Mouse (Mus musculus) embryonic facial prominence, embryonic 10.5 days (tissue): ENCODE data around the gene Trove2. TPM values are rescaled to one million over a fixed set of nuclear protein-coding genes. Genes with fewer than 3 reads are reported as not detected.
A peak's percentile ranks its signal among the peaks of the same experiment; 100 is the strongest.

Source experiments
- DNase-seq: peaks from one replicate; pipeline ENCODE4 v3.0.0-alpha.2; 2017; ENCODE audit warnings: low spot score
- H3K27ac ChIP-seq: fragments of 300-500 bp; sonication (generic); replicated peaks from 2 replicates; pipeline ENCODE4 v1.5.1; 2016; ENCODE audit warnings: mild to moderate bottlenecking
- H3K27me3 ChIP-seq: fragments of 300-500 bp; sonication (generic); replicated peaks from 2 replicates; pipeline ENCODE4 v1.6.1; 2016; ENCODE audit warnings: low read depth, mild to moderate bottlenecking; ENCODE audit not compliant: poor library complexity, severe bottlenecking
- H3K36me3 ChIP-seq: fragments of 300-500 bp; sonication (generic); replicated peaks from 2 replicates; pipeline ENCODE4 v1.6.1; 2016; ENCODE audit warnings: mild to moderate bottlenecking, moderate library complexity
- H3K4me1 ChIP-seq: fragments of 300-500 bp; sonication (generic); 2 replicates; pipeline ENCODE4 v1.6.1; 2016
- H3K4me3 ChIP-seq: fragments of 300-500 bp; sonication (generic); 2 replicates; pipeline ENCODE4 v1.5.1; 2016; ENCODE audit warnings: mild to moderate bottlenecking, moderate library complexity
- H3K9me3 ChIP-seq: fragments of 300-500 bp; sonication (generic); 2 replicates; pipeline ENCODE4 v1.6.1; 2016; ENCODE audit warnings: mild to moderate bottlenecking
- WGBS: fragments of 180-500 bp; shearing (Covaris S2); methylation state at CpG from one replicate; pipeline ENCODE4 v1.1.7; 2016; 5-methylcytosine and 5-hydroxymethylcytosine counted together
- polyA plus RNA-seq: library from polyadenylated mRNA; unstranded; fragments of >200 nt; fragmentation: Nextera tagmentation; extraction: Ambion mirVana; gene quantifications from 2 replicates; pipeline ENCODE4 v1.2.1, GENCODE M21; 2016

Trove2 gene
- polyA plus RNA-seq, 1 experiment from 2014 or later, result 31.6 TPM

DNA sequence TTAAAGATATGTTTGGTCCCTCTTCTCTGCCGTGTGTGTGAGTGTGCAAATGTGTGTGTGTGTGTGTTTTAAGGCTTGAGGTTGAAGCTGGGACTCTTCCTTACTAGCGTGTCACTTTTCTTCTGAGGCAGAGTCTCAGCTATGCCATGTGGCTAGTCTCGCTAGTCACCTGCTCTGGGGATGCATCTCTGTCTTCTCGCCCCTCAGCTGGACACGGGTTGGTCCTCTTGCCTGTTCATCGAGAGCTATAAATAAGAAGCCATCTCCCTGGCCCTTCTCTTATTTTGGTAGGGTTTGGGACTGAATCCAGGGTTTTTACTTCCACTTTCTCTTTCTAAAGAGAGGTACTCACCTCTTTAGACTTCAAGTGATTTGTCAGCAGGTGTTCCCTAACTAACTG is 10.6 kb downstream of the Trove2 start:
- no peaks in the 10 kb centered on the region for H3K27me3 ChIP-seq
- H3K4me1 ChIP-seq, result peaks cover 6% of the 10 kb centered on the region; the same call in 1 of the 2 replicates
- H3K4me3 ChIP-seq, result no peak overlapping the region
- 88% methylated on average over 6 of the region's 6 CpGs for WGBS
- peaks cover 56% of the 10 kb centered on the region for H3K36me3 ChIP-seq
- no peak for DNase-seq
- no peaks in the 10 kb centered on the region for H3K9me3 ChIP-seq
- H3K27ac ChIP-seq, result no peak overlapping the region

DNA sequence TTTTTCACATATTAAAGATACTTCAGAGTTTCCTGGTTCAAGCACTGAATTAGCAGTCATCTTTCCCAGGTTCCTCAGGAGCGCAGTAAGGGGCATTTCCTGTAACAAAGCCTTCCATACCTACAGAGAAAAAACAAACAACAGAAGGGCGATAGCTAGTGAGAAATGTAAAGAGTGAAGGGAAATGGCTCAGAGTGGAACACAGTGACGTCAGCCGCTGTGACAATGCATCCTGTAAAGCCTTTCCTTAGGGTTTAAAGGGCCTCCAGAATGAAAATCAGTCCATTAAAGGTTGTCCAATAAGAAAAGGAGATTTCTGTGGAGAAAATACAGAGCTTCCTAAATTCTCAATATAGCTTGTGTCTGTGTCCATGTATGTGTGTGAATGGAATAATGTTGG is 11.1 kb downstream of the Trove2 start:
- Histone ChIP-seq H3K4me1 (peaks cover 6% of the 10 kb centered on the region; the same call in 1 of the 2 replicates), H3K27me3 (no peaks in the 10 kb centered on the region), H3K4me3 (no peak overlapping the region), H3K36me3 (peaks cover 60% of the 10 kb centered on the region), H3K27ac (no peak overlapping the region), H3K9me3 (no peaks in the 10 kb centered on the region)
- 90% methylated on average over 4 of the region's 4 CpGs for WGBS
- DNase-seq, result no peak

DNA sequence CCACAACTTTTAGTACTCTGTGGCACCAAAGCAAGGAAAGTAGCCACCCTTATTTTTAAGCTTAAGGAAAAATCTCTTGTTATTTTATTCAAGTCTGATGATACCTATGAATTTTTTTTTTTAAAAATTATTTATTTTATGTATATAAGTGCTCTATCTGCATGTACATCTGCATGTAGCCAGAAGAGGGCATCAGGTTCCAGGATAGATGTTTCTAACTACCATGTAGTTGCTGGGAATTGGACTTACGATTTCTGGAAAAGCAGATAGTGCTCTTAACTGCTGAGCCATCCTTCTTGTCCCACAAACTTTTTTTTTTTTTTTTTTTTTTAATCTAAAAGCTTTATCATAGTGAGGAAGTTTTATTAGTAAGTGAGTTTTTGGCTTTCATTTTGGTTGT is 12.4 kb downstream of the Trove2 start:
- Histone ChIP-seq H3K4me1 (no peaks in the 10 kb centered on the region), H3K9me3 (no peaks in the 10 kb centered on the region), H3K36me3 (peaks cover 61% of the 10 kb centered on the region), H3K27ac (no peak overlapping the region), H3K4me3 (no peak overlapping the region), H3K27me3 (no peaks in the 10 kb centered on the region)
- WGBS, result 85% methylated on average over 1 of the region's 1 CpGs
- DNase-seq, result no peak

DNA sequence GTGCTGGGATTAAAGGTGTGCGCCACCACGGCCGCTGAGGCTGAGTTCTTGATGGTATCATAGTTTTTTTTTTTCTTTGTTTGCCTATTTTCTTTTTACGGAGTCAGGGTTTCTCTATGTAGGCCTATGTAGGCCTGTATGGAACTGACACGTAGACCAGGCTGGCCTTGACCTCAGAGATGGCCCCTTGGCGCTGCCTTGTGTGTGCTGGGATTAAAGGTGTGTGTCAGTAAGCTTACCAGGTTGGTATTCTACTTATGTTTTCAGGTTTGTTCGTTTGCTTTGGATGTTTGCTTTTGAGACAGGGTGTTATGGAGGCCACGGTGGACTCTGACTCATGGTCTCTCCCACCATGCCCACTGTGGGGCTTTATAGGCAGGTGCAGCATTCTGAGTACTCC is 14.7 kb downstream of the Trove2 start:
- WGBS, result 96% methylated on average over 8 of the region's 8 CpGs
- H3K36me3 ChIP-seq, result peaks cover 83% of the 10 kb centered on the region

DNA sequence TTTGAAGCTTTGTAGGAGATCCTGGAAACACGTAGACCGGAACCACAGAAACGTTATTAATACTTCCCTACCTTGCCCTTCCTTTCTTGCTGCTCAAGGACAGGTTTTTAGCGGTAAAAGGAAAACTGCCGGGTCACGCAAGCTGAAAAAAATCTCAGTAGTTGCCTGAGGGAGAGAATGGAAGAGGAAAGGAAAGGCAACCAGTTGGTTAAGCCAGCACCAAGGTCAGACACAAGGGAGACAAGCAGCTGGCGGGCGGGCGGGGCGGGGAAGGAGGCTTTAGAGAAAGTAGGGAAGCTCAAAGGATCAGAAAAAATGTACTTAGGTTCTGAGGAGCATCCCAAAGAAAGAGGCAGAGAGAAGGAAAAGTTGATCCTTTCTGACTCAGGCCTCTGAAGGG is 31.0 kb downstream of the Trove2 start:
- WGBS, result 86% methylated on average over 10 of the region's 10 CpGs
- peaks cover 60% of the 10 kb centered on the region for H3K36me3 ChIP-seq
- DNase-seq, result no peak

More for the DNA sequence above, 14.7 kb downstream of the Trove2 start:
- no peaks in the 10 kb centered on the region for H3K27me3 ChIP-seq
- no peaks in the 10 kb centered on the region for H3K9me3 ChIP-seq
- no peak overlapping the region for H3K27ac ChIP-seq
- no peak for DNase-seq
- H3K4me3 ChIP-seq, result no peak overlapping the region
- H3K4me1 ChIP-seq, result no peaks in the 10 kb centered on the region

DNA sequence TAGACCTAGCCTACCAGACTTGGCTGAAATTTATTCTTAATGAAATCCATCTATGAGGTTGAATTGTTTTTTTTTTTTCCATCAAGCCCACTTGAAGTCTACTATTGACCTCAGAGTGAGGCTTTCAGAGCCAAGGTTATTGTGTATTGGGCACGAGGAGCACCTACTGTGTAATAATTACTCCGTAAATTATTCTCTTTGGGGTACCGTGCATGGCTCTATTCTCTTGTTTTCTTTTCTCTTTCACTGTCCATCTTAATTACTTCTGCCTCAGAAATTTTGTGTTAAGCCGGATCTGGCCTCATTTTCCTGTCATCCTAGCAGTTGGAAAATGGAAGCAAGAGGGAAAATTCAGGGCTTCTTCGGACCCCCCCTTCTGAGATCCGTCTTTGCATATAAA is 34.7 kb downstream of the Trove2 start:
- Histone ChIP-seq H3K4me1 (peaks cover 7% of the 10 kb centered on the region; the same call in 1 of the 2 replicates), H3K27me3 (0 out of 2 replicates have a peak, but pooled peaks cover 4% of the 10 kb centered on the region), H3K36me3 (peaks cover 46% of the 10 kb centered on the region), H3K27ac (no peak overlapping the region), H3K4me3 (no peak overlapping the region), H3K9me3 (no peaks in the 10 kb centered on the region)
- 73% methylated on average over 6 of the region's 6 CpGs for WGBS
- DNase-seq, result no peak

More for the DNA sequence above, 31.0 kb downstream of the Trove2 start:
- no peaks in the 10 kb centered on the region for H3K9me3 ChIP-seq
- no peak overlapping the region for H3K27ac ChIP-seq
- H3K4me3 ChIP-seq, result no peak overlapping the region
- 0 out of 2 replicates have a peak, but pooled peaks cover 2% of the 10 kb centered on the region for H3K4me1 ChIP-seq
- H3K27me3 ChIP-seq, result no peaks in the 10 kb centered on the region

DNA sequence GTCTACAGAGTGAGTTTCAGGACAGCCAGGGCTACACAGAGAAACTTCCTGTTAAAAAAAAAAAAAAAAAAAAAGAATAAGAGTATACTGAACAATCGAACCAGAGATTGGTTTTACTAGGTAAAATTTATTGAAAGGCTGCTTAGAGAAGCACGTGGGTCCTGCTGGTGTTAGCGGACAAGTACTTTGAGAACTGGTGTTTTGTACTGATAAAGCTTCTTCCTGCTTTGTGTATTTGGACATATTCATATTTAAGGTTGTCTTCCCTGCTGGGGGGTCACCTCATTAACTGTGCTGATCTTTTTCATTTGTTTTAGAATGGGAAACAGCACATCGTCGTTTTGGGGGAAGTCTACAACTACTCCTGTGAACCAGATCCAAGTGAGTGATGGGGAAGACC is 35.5 kb downstream of the Trove2 start:
- H3K4me3 ChIP-seq, result no peak overlapping the region
- no peaks in the 10 kb centered on the region for H3K9me3 ChIP-seq
- 92% methylated on average over 5 of the region's 5 CpGs for WGBS
- H3K27ac ChIP-seq, result no peak overlapping the region
- no peak for DNase-seq
- H3K27me3 ChIP-seq, result 0 out of 2 replicates have a peak, but pooled peaks cover 4% of the 10 kb centered on the region
- H3K36me3 ChIP-seq, result peaks cover 38% of the 10 kb centered on the region
- peaks cover 7% of the 10 kb centered on the region; the same call in 1 of the 2 replicates for H3K4me1 ChIP-seq

DNA sequence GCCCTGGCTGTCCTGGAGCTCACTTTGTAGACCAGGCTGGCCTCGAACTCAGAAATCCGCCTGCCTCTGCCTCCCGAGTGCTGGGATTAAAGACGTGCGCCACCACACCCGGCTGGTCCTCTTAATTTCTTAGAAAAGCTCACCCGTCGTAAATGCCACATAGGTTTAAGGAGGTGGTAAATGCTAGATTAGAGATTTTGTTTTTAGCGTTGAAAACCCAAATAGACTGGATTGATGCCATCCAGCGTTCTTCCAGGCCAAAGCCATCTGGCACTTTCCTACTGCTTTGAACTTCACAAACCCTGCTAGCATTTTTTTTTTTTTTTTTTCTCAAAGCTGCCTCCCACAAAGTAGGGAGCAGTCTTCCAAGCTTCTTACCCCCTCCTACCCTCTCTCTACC is 36.3 kb downstream of the Trove2 start:
- no peak for DNase-seq
- WGBS, result 93% methylated on average over 10 of the region's 10 CpGs
- Histone ChIP-seq H3K36me3 (peaks cover 32% of the 10 kb centered on the region), H3K4me3 (no peak overlapping the region), H3K9me3 (no peaks in the 10 kb centered on the region), H3K27me3 (0 out of 2 replicates have a peak, but pooled peaks cover 4% of the 10 kb centered on the region), H3K4me1 (peaks cover 7% of the 10 kb centered on the region; the same call in 1 of the 2 replicates), H3K27ac (no peak overlapping the region)

DNA sequence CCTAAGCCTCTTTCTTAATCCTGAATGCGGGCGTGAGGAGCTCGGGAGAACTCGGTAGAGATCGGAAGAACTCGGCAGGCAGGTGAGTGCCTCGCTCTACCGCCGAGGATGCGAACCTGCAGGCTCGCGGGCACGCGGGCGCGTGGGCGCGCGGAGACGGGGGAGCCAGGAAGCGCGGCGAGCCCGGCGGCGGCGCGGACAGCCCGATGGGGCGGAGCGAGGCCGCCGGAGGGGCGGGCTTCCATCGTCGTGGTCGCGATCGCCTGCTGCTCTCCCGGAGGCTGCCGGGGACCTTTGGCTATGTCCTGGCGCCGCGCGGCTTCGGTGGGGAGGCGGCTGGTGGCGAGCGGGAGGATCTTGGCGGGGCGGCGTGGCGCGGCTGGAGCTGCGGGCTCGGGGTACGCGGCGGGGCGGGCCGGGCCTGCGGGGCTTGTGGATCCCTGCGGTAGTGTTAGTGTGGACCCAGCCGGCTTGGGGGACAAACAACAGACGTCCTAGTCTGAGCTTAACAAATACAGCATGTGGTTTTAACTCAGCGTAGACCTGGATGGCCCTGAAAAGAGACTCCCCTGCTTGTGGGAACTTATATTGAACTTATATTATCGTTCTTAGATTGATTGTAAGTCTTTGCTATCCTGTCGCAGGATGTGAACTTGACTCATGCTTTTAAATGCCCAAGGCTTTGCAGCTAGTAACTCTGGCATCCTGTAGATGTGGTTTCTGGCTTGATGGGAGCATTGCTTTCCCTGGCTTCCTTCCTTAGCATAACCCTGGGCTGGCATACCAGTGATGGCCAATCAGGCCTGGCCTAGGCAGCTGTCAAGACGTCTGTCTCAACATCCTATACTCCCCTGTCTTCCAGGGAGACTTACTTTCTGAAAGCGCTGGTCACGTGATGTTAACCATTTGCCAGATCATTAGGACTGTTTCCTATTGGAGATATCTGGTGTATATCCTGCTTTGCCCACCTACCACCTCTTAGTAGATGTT is 37.2 kb downstream of the Trove2 start:
- Histone ChIP-seq H3K27me3 (0 out of 2 replicates have a peak, but pooled peaks cover 4% of the 10 kb centered on the region), H3K4me3 (peak overlapping the region; percentile 84), H3K9me3 (no peaks in the 10 kb centered on the region), H3K27ac (peak overlapping the region; percentile 93), H3K36me3 (peaks cover 24% of the 10 kb centered on the region), H3K4me1 (peaks cover 7% of the 10 kb centered on the region; the same call in 1 of the 2 replicates)
- peak; percentile 90 for DNase-seq
- WGBS, result under 1% methylated on average over 71 of the region's 71 CpGs

DNA sequence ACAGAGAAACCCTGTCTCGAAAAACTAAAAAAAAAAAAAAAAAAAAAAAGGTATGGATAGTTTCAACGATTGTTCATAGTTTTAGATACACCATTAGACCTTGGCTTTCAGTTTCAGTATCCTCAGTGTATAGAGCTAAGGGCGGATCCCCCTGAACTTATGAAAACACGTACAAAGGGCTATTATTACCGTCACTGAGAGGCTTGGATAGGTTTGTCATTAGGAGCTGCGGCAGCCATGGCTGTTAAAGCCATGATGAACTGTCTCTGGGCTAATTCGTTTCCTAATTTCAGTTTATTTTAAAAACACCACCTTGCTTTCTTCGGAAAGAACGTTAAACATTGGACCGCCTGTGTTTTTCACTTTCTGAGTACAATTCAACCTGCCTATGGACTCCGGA is 38.1 kb downstream of the Trove2 start:
- 0 out of 2 replicates have a peak, but pooled peaks cover 4% of the 10 kb centered on the region for H3K27me3 ChIP-seq
- peak overlapping the region; percentile 93; the same call in 1 of the 2 replicates for H3K27ac ChIP-seq
- WGBS, result 32% methylated on average over 11 of the region's 11 CpGs
- H3K4me1 ChIP-seq, result peaks cover 7% of the 10 kb centered on the region; the same call in 1 of the 2 replicates
- H3K4me3 ChIP-seq, result peak overlapping the region; percentile 84
- peaks cover 15% of the 10 kb centered on the region for H3K36me3 ChIP-seq
- H3K9me3 ChIP-seq, result no peaks in the 10 kb centered on the region
- no peak for DNase-seq

DNA sequence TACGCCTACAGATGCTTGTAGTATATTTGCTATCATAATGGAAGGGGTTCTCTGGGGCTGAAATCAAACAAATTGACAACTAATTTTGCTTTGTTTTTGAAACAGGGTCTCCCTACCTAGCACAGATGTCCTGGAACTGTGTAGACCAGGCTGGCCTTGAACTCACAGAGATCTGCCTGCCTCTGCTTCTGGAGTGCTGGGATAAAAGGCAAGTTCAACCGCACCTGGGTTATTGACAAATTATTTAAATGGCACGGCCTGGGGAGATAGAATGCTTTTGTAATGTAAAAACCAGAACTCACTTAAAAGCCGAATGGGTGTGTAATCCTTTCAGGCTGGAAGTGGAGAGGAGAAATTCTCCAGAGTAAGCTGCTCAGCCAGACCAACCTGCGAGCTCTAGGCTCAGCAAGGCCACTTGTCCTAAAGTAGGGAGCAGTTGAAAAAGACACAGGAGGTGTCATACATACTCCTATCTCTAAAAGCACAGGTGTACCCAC is 42.9 kb downstream of the Trove2 start:
- Histone ChIP-seq H3K9me3 (no peaks in the 10 kb centered on the region), H3K36me3 (no peaks in the 10 kb centered on the region), H3K27me3 (0 out of 2 replicates have a peak, but pooled peaks cover 4% of the 10 kb centered on the region), H3K4me1 (no peaks in the 10 kb centered on the region), H3K27ac (no peak overlapping the region), H3K4me3 (no peak overlapping the region)
- DNase-seq, result no peak
- WGBS, result 82% methylated on average over 5 of the region's 5 CpGs

DNA sequence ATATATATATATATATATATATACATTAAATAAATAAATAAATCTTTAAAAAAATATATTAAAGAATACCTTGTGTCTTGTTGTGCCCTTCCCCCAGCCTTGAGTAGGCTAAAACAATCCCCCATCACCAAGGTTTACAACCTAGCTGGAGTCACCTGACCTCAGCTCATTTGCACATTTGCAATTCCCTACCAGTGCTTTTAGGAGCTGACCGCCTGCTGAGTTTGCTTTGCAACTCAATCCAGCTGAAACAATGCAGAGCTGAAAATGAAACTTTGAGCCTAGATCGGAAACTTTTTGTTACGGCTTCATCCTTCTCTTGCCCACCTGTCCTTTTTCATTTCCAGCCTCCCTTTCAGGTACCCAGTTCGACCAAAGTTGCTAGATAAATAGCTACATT is 45.2 kb downstream of the Trove2 start:
- Histone ChIP-seq H3K27ac (no peak overlapping the region), H3K9me3 (no peaks in the 10 kb centered on the region), H3K36me3 (no peaks in the 10 kb centered on the region), H3K27me3 (no peaks in the 10 kb centered on the region), H3K4me3 (no peak overlapping the region), H3K4me1 (no peaks in the 10 kb centered on the region)
- DNase-seq, result no peak
- 44% methylated on average over 4 of the region's 4 CpGs for WGBS
